Mouse (Mus musculus): ENCODE measurements around the gene Fxyd2.

- TF ChIP-seq POLR2A (IDR thresholded peaks at IDR 0.05; ENCODE audit: borderline replicate concordance, control insufficient read depth, low read depth, low read length) (no peak), CTCF (IDR thresholded peaks at IDR 0.05; ENCODE audit: control insufficient read depth, insufficient read depth, low read length) (no peak)
These were observed 24.4 kb upstream of the Fxyd2 start for GRCm38 (mm10) chr9:45374988-45375502.

Measured in bone marrow, adult 2 months (tissue).